Mouse (Mus musculus) kidney, adult 11 months (tissue): ENCODE data around the gene Gm8906.
"Not testable (repeated sequence)": the region's sequence is repeated elsewhere in the genome, so short reads cannot be mapped to it uniquely, and the experiment has no call there.

Source experiments
- DNase-seq: peaks from one replicate; pipeline ENCODE4 v3.0.0; 2022

Gene Gm8906

GRCm38 (mm10) chr5:11502385-11502784, at the start of gene Gm8906:
Gm8906 (plus strand) TSS chr5:11502685.
- not testable (repeated sequence) for DNase-seq
